Mouse (Mus musculus) kidney, adult 2 months (tissue): ENCODE measurements around the gene Wnt9a. TPM values are rescaled to one million over a fixed set of nuclear protein-coding genes. Genes with fewer than 3 reads are reported as not detected.
A peak's percentile ranks its signal among the peaks of the same experiment; 100 is the strongest.

ENCODE experiments used
- DNase-seq: peaks from one replicate; pipeline ENCODE4 v3.0.0; 2021
- H3K27ac ChIP-seq: fragments of 200-500 bp; 2 replicates; pipeline ENCODE4 v1.5.1; 2012; ENCODE audit warnings: low read depth, low read length, control low read depth, inconsistent platforms; ENCODE audit not compliant: insufficient read depth
- H3K27me3 ChIP-seq: fragments of 200-500 bp; replicated peaks from 2 replicates; pipeline ENCODE4 v1.6.1; 2012; ENCODE audit warnings: mild to moderate bottlenecking, moderate library complexity, low read length, inconsistent platforms; ENCODE audit not compliant: control insufficient read depth, insufficient read depth
- H3K36me3 ChIP-seq: fragments of 200-500 bp; 2 replicates; pipeline ENCODE4 v1.6.1; 2012; ENCODE audit warnings: mild to moderate bottlenecking, moderate library complexity, low read length, inconsistent platforms; ENCODE audit not compliant: control insufficient read depth, insufficient read depth
- H3K4me1 ChIP-seq: fragments of 200-500 bp; 2 replicates; pipeline ENCODE4 v1.6.1; 2011; ENCODE audit warnings: low read length; ENCODE audit not compliant: control insufficient read depth, insufficient read depth
- H3K4me3 ChIP-seq: fragments of 200-500 bp; 2 replicates; pipeline ENCODE4 v1.5.1; 2011; ENCODE audit warnings: mild to moderate bottlenecking, low read depth, low read length, control low read depth; ENCODE audit not compliant: insufficient read depth
- CTCF ChIP-seq: fragments of 200-500 bp; conservative IDR thresholded peaks from 2 replicates; pipeline ENCODE4 v1.5.1; 2011; ENCODE audit warnings: low read depth, mild to moderate bottlenecking, control low read depth, low read length, moderate library complexity, mixed read lengths; ENCODE audit not compliant: insufficient read depth, insufficient read length
- POLR2A ChIP-seq: fragments of 200-500 bp; IDR thresholded peaks from one replicate; pipeline ENCODE4 v1.6.1; 2011; ENCODE audit warnings: low read depth, low read length, control low read depth
- WGBS: fragments of 180-500 bp; shearing (Covaris S2); methylation state at CpG from one replicate; pipeline ENCODE4 v1.1.7; 2018; 5-methylcytosine and 5-hydroxymethylcytosine counted together
- polyA plus RNA-seq: library from polyadenylated mRNA; depleted of rRNA; stranded (reverse); fragments of >200 nt; gene quantifications from 2 replicates; pipeline ENCODE4 v1.2.3, GENCODE M21; 2012

The Wnt9a gene
- polyA plus RNA-seq, 1 experiment, result 1.7 TPM

- Histone ChIP-seq H3K27me3 (no peaks in the 10 kb centered on the region), H3K4me3 (no peak overlapping the region), H3K27ac (no peak overlapping the region), H3K36me3 (no peaks in the 10 kb centered on the region), H3K4me1 (0 out of 2 replicates have a peak, but pooled peaks cover 6% of the 10 kb centered on the region)
- 44% methylated on average over 13 of the region's 13 CpGs for WGBS
- TF ChIP-seq CTCF (no peak), POLR2A (no peak)
- DNase-seq, result peak; percentile 39
Measured at GRCm38 (mm10) chr11:59337955-59338735, 31.4 kb downstream of the Wnt9a start.

DNA sequence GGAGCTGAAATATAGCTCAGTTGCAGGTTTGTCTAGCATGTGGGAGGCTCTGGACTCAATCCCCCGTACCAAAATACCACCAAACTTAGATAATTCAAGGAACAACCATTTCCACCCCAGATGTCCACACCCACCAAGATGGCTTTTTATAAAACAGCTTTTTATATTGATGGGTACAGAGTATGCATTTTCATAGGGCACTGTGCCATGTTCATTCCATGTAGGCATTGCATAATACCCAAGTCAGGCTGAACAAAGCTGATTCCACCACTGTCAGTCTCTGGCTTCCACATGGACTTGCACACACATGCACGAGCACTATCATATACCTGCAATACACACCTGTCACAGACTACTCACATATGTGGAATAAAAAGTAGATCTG, 32.0 kb downstream of the Wnt9a start:
- Histone ChIP-seq H3K27me3 (no peaks in the 10 kb centered on the region), H3K36me3 (no peaks in the 10 kb centered on the region), H3K27ac (no peak overlapping the region), H3K4me1 (0 out of 2 replicates have a peak, but pooled peaks cover 6% of the 10 kb centered on the region), H3K4me3 (no peak overlapping the region)
- TF ChIP-seq CTCF, result no peak
- TF ChIP-seq POLR2A, result no peak
- WGBS, result 97% methylated on average over 2 of the region's 2 CpGs
- DNase-seq, result no peak

- 0 out of 2 replicates have a peak, but pooled peaks cover 5% of the 10 kb centered on the region for H3K4me1 ChIP-seq
- no peak overlapping the region for H3K27ac ChIP-seq
- no peaks in the 10 kb centered on the region for H3K36me3 ChIP-seq
- no peaks in the 10 kb centered on the region for H3K27me3 ChIP-seq
- 86% methylated on average over 5 of the region's 5 CpGs for WGBS
- no peak for TF ChIP-seq CTCF
- no peak for TF ChIP-seq POLR2A
- no peak overlapping the region for H3K4me3 ChIP-seq
- DNase-seq, result no peak
Measured at GRCm38 (mm10) chr11:59342956-59343355, 36.2 kb downstream of the Wnt9a start.

GRCm38 (mm10) chr11:59346166-59346910, 39.6 kb downstream of the Wnt9a start:
- Histone ChIP-seq H3K4me3 (no peak overlapping the region), H3K4me1 (no peaks in the 10 kb centered on the region), H3K27me3 (no peaks in the 10 kb centered on the region), H3K36me3 (no peaks in the 10 kb centered on the region), H3K27ac (no peak overlapping the region)
- WGBS, result 68% methylated on average over 11 of the region's 11 CpGs
- peak; percentile 7 for DNase-seq
- TF ChIP-seq CTCF (no peak), POLR2A (no peak)

GRCm38 (mm10) chr11:59350326-59350725, 43.6 kb downstream of the Wnt9a start:
- Histone ChIP-seq H3K4me3 (no peak overlapping the region), H3K4me1 (no peaks in the 10 kb centered on the region), H3K27me3 (no peaks in the 10 kb centered on the region), H3K27ac (no peak overlapping the region), H3K36me3 (no peaks in the 10 kb centered on the region)
- 84% methylated on average over 2 of the region's 2 CpGs for WGBS
- TF ChIP-seq CTCF (no peak), POLR2A (no peak)
- DNase-seq, result no peak

- 88% methylated on average over 4 of the region's 4 CpGs for WGBS
- Histone ChIP-seq H3K4me3 (no peak overlapping the region), H3K27me3 (no peaks in the 10 kb centered on the region), H3K36me3 (no peaks in the 10 kb centered on the region), H3K4me1 (no peaks in the 10 kb centered on the region), H3K27ac (no peak overlapping the region)
- DNase-seq, result no peak
- TF ChIP-seq POLR2A (no peak), CTCF (no peak)
Measured at GRCm38 (mm10) chr11:59354793-59355192, 48.1 kb downstream of the Wnt9a start.

- Histone ChIP-seq H3K36me3 (no peaks in the 10 kb centered on the region), H3K27ac (no peak overlapping the region), H3K27me3 (no peaks in the 10 kb centered on the region), H3K4me3 (no peak overlapping the region), H3K4me1 (no peaks in the 10 kb centered on the region)
- 27% methylated on average over 11 of the region's 11 CpGs for WGBS
- TF ChIP-seq POLR2A, result no peak
- no peak for TF ChIP-seq CTCF
- DNase-seq, result no peak
Measured at GRCm38 (mm10) chr11:59356874-59357289, 50.2 kb downstream of the Wnt9a start.
